Mouse (Mus musculus): ENCODE results near the gene Bahcc1. TPM values are rescaled to one million over a fixed set of nuclear protein-coding genes. Genes with fewer than 3 reads are reported as not detected.

Gene Bahcc1
- polyA plus RNA-seq, 1 experiment from 2014 or later, result 5.8 TPM

- peak overlapping the region; percentile 97 for H3K4me2 ChIP-seq (replicated peaks)
- ATAC-seq, result no peak
- no peaks in the 10 kb centered on the region for H3K9me3 ChIP-seq
- WGBS, result under 1% methylated on average over 39 of the region's 39 CpGs
- peak overlapping the region; percentile 73 for H3K27ac ChIP-seq
- peak overlapping the region; percentile 97 for H3K9ac ChIP-seq
- H3K4me3 ChIP-seq (replicated peaks), result peak overlapping the region; percentile 59
- no peaks in the 10 kb centered on the region for H3K36me3 ChIP-seq
- no peaks in the 10 kb centered on the region for H3K27me3 ChIP-seq (replicated peaks)
- H3K4me1 ChIP-seq (replicated peaks), result peaks cover 23% of the 10 kb centered on the region
These were observed 2.0 kb downstream of the Bahcc1 start for GRCm38 (mm10) chr11:120234776-120235181.

GRCm38 (mm10) chr11:120235385-120236113 is 2.8 kb downstream of the Bahcc1 start:
- peak overlapping the region; percentile 90 for H3K27ac ChIP-seq
- peak overlapping the region; percentile 67 for H3K4me3 ChIP-seq (replicated peaks)
- H3K27me3 ChIP-seq (replicated peaks), result no peaks in the 10 kb centered on the region
- no peaks in the 10 kb centered on the region for H3K36me3 ChIP-seq
- WGBS, result under 1% methylated on average over 40 of the region's 40 CpGs
- H3K4me2 ChIP-seq (replicated peaks), result peak overlapping the region; percentile 97
- peak overlapping the region; percentile 98 for H3K9ac ChIP-seq
- peaks cover 26% of the 10 kb centered on the region for H3K4me1 ChIP-seq (replicated peaks)
- H3K9me3 ChIP-seq, result no peaks in the 10 kb centered on the region
- no peak for ATAC-seq

GRCm38 (mm10) chr11:120236114-120236437 is 3.3 kb downstream of the Bahcc1 start:
- peak overlapping the region; percentile 67 for H3K4me3 ChIP-seq (replicated peaks)
- H3K4me1 ChIP-seq (replicated peaks), result peaks cover 30% of the 10 kb centered on the region
- no peaks in the 10 kb centered on the region for H3K36me3 ChIP-seq
- 0% methylated on average over 13 of the region's 13 CpGs for WGBS
- no peaks in the 10 kb centered on the region for H3K27me3 ChIP-seq (replicated peaks)
- H3K4me2 ChIP-seq (replicated peaks), result peak overlapping the region; percentile 97
- no peaks in the 10 kb centered on the region for H3K9me3 ChIP-seq
- H3K9ac ChIP-seq, result peak overlapping the region; percentile 98
- H3K27ac ChIP-seq, result peak overlapping the region; percentile 90
- ATAC-seq, result no peak

- peak overlapping the region; percentile 67 for H3K4me3 ChIP-seq (replicated peaks)
- no peaks in the 10 kb centered on the region for H3K27me3 ChIP-seq (replicated peaks)
- H3K36me3 ChIP-seq, result no peaks in the 10 kb centered on the region
- H3K9ac ChIP-seq, result peak overlapping the region; percentile 98
- under 1% methylated on average over 88 of the region's 96 CpGs for WGBS
- peak overlapping the region; percentile 97 for H3K4me2 ChIP-seq (replicated peaks)
- H3K9me3 ChIP-seq, result no peaks in the 10 kb centered on the region
- no peak for ATAC-seq
- peak overlapping the region; percentile 90 for H3K27ac ChIP-seq
- peaks cover 35% of the 10 kb centered on the region for H3K4me1 ChIP-seq (replicated peaks)
These were observed 3.9 kb downstream of the Bahcc1 start for GRCm38 (mm10) chr11:120236438-120237165.

- Histone ChIP-seq H3K36me3 (no peaks in the 10 kb centered on the region), H3K9ac (peak overlapping the region; percentile 98), H3K4me2 (replicated peaks) (peak overlapping the region; percentile 97), H3K4me1 (replicated peaks) (peaks cover 39% of the 10 kb centered on the region), H3K4me3 (replicated peaks) (peak overlapping the region; percentile 67), H3K27ac (peak overlapping the region; percentile 90), H3K27me3 (replicated peaks) (no peaks in the 10 kb centered on the region), H3K9me3 (no peaks in the 10 kb centered on the region)
- WGBS, result under 1% methylated on average over 89 of the region's 89 CpGs
- ATAC-seq, result no peak
These were observed 4.7 kb downstream of the Bahcc1 start for GRCm38 (mm10) chr11:120237166-120238131.

- no peak for ATAC-seq
- no peaks in the 10 kb centered on the region for H3K27me3 ChIP-seq (replicated peaks)
- no peaks in the 10 kb centered on the region for H3K36me3 ChIP-seq
- peak overlapping the region; percentile 97 for H3K4me2 ChIP-seq (replicated peaks)
- WGBS, result 22% methylated on average over 8 of the region's 8 CpGs
- peaks cover 48% of the 10 kb centered on the region for H3K4me1 ChIP-seq (replicated peaks)
- no peaks in the 10 kb centered on the region for H3K9me3 ChIP-seq
- H3K4me3 ChIP-seq (replicated peaks), result peak overlapping the region; percentile 67
- peak overlapping the region; percentile 87 for H3K27ac ChIP-seq
- H3K9ac ChIP-seq, result peak overlapping the region; percentile 51; the same call in 1 of the 2 replicates
These were observed 5.6 kb downstream of the Bahcc1 start for GRCm38 (mm10) chr11:120238306-120238705.

GRCm38 (mm10) chr11:120238751-120239359 is 6.1 kb downstream of the Bahcc1 start:
- peaks cover 53% of the 10 kb centered on the region for H3K4me1 ChIP-seq (replicated peaks)

GRCm38 (mm10) chr11:120239581-120239991 is 6.8 kb downstream of the Bahcc1 start:
- 15% methylated on average over 11 of the region's 11 CpGs for WGBS
- ATAC-seq, result no peak

More at GRCm38 (mm10) chr11:120238751-120239359, 6.1 kb downstream of the Bahcc1 start:
- Histone ChIP-seq H3K4me3 (replicated peaks) (peak overlapping the region; percentile 67), H3K9me3 (no peaks in the 10 kb centered on the region), H3K4me2 (replicated peaks) (peak overlapping the region; percentile 97), H3K9ac (peak overlapping the region; percentile 51), H3K27me3 (replicated peaks) (no peaks in the 10 kb centered on the region), H3K27ac (peak overlapping the region; percentile 87), H3K36me3 (no peaks in the 10 kb centered on the region)
- WGBS, result 20% methylated on average over 8 of the region's 8 CpGs
- ATAC-seq, result peak; percentile 6; the same call in 1 of the 2 replicates

GRCm38 (mm10) chr11:120240206-120240605 is 7.5 kb downstream of the Bahcc1 start:
- ATAC-seq, result peak; percentile 63
- WGBS, result 3% methylated on average over 10 of the region's 10 CpGs
- H3K4me3 ChIP-seq (replicated peaks), result peak overlapping the region; percentile 17
- peaks cover 57% of the 10 kb centered on the region for H3K4me1 ChIP-seq (replicated peaks)
- no peaks in the 10 kb centered on the region for H3K27me3 ChIP-seq (replicated peaks)
- H3K36me3 ChIP-seq, result no peaks in the 10 kb centered on the region
- peak overlapping the region; percentile 97 for H3K4me2 ChIP-seq (replicated peaks)
- H3K9ac ChIP-seq, result peak overlapping the region; percentile 9
- no peaks in the 10 kb centered on the region for H3K9me3 ChIP-seq
- peak overlapping the region; percentile 87 for H3K27ac ChIP-seq

More at GRCm38 (mm10) chr11:120239581-120239991, 6.8 kb downstream of the Bahcc1 start:
- no peaks in the 10 kb centered on the region for H3K9me3 ChIP-seq
- H3K36me3 ChIP-seq, result no peaks in the 10 kb centered on the region
- H3K4me2 ChIP-seq (replicated peaks), result peak overlapping the region; percentile 97
- H3K27ac ChIP-seq, result peak overlapping the region; percentile 87
- H3K4me1 ChIP-seq (replicated peaks), result peaks cover 57% of the 10 kb centered on the region
- peak overlapping the region; percentile 9 for H3K9ac ChIP-seq
- no peaks in the 10 kb centered on the region for H3K27me3 ChIP-seq (replicated peaks)
- H3K4me3 ChIP-seq (replicated peaks), result peak overlapping the region; percentile 17; the same call in 1 of the 2 replicates

- peaks cover 57% of the 10 kb centered on the region for H3K4me1 ChIP-seq (replicated peaks)
These were observed 8.5 kb downstream of the Bahcc1 start for GRCm38 (mm10) chr11:120240941-120241890.

More at GRCm38 (mm10) chr11:120240941-120241890, 8.5 kb downstream of the Bahcc1 start:
- Histone ChIP-seq H3K36me3 (no peaks in the 10 kb centered on the region), H3K27me3 (replicated peaks) (no peaks in the 10 kb centered on the region), H3K4me2 (replicated peaks) (peak overlapping the region; percentile 97), H3K9ac (0 out of 2 replicates have a peak overlapping the region, but pooled peaks have one; percentile 24), H3K27ac (peak overlapping the region; percentile 78), H3K9me3 (no peaks in the 10 kb centered on the region), H3K4me3 (replicated peaks) (no peak overlapping the region)
- 19% methylated on average over 29 of the region's 29 CpGs for WGBS
- no peak for ATAC-seq

Data from intestine, embryonic 15.5 days (tissue).